Mouse (Mus musculus): Measurements from ENCODE around the gene Tbl1x.

DNA sequence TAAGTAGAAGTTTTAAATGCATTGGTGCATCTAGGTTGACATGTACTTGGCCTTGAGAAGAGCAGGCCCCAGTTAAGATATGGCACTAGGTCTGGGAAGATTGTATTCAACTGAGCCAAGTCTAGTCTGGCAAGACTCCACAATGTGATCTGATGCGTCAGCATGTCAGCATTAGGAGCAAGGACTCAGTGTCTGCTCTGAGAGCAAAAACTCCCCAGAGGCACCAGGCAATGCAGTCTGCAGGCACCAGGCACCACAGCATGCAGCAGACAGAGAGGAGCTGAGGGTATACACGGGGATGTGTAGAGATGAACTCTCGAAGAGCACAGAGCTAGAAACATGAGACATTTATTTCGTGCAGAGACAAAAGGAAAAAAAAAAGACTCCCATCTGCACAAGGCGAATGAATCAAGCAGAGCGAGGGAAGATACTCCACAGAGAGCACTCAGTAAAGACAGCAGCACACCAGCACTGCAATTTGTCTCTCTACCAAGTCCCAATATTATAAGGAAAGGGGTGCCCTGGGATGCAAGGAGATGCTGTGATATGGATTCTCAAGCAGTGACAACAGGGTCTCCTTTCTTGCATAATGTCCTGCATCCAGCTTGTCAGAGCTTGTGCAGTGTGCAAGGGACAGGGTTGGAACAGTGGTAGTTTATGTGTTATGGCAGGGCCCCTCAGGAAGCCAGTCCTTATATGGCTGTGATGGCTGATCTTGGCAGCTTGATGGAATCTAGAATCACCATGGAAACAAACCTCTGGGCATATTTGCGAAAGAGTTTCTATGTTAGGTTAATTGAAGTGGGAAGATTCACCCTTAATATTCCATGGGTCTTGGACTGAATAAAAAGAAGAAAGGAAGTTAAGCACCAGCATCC, 22.7 kb upstream of the Tbl1x start:
- TF ChIP-seq CTCF (IDR thresholded peaks at IDR 0.05) (no peak), EP300 (IDR thresholded peaks at IDR 0.05) (no peak)

Data from lung, postnatal 0 days (tissue).